Mouse (Mus musculus) lung, adult 2 months (tissue): ENCODE measurements around the gene Zfhx3. TPM values are rescaled to one million over a fixed set of nuclear protein-coding genes. Genes with fewer than 3 reads are reported as not detected.

Experiments used
- DNase-seq: peaks from one replicate; pipeline ENCODE4 v3.0.0; 2022
- H3K4me1 ChIP-seq: fragments of 200-500 bp; 2 replicates; pipeline ENCODE4 v1.6.1; 2011; ENCODE audit warnings: low read length; ENCODE audit not compliant: control insufficient read depth, insufficient read depth
- H3K4me3 ChIP-seq: fragments of 200-500 bp; replicated peaks from 2 replicates; pipeline ENCODE3; 2011; ENCODE audit warnings: low read depth, mild to moderate bottlenecking, control low read depth, low read length; ENCODE audit errors: extremely low read depth
- CTCF ChIP-seq: fragments of 200-500 bp; IDR thresholded peaks from 2 replicates; pipeline ENCODE4 v1.5.1; 2011; ENCODE audit warnings: mild to moderate bottlenecking, low read length, control low read depth; ENCODE audit not compliant: insufficient read depth
- POLR2A ChIP-seq: fragments of 200-500 bp; IDR thresholded peaks from 2 replicates; pipeline ENCODE4 v1.6.1; 2011; ENCODE audit warnings: low read depth, mild to moderate bottlenecking, control low read depth, low read length, borderline replicate concordance; ENCODE audit errors: extremely low read depth
- WGBS: fragments of 180-500 bp; shearing (Covaris S2); methylation state at CpG from one replicate; pipeline ENCODE4 v1.1.7; 2018; 5-methylcytosine and 5-hydroxymethylcytosine counted together
- polyA plus RNA-seq: library from polyadenylated mRNA; depleted of rRNA; stranded (reverse); fragments of >200 nt; gene quantifications from 2 replicates; pipeline ENCODE4 v1.2.3, GENCODE M21; 2012

Gene Zfhx3
- polyA plus RNA-seq, 1 experiment, result 8.0 TPM

DNA sequence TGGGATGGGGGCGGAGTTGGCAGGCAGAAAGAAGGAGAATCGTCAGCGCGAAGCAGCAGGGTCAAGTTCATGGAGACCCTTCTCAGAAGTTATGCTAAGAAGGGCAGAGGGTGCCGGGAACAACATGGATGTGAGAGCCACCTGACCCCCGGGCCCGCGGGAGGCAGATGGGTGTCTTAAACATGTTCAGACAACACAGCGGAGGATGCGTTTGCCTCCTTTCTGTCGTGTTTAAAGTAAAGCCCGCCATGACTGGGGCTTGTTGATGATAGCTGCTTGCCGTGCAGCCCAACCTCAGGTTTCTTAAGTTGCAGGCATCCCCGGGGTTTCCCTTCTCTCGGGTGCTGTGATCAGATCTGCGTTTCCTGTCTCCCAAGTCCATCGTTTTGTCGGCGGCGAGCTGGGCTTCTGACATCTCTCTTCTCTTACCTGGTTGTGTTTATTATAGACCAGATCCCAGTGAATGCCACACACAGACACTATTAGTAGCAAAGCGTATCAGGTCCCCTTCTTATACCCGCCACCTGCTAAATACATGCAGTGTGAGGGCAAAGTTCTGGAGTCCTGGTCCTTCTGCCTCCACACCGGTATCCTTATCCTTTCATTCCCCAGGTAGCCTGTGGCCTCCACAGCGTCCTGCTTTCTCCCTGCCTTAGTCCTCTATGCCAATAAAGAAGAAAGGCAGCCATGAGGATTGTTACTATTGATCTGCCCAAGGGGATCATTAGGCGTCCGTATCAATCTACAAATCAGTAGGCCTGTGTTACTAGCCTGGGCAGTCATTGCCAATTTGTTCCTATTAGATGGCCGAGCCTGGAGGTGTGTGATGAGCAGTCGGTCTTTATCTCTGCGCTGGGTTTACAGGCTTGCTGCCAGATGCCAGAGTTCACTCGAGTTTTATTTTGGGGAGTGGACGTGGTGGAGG is 2.5 kb downstream of the Zfhx3 start:
- TF ChIP-seq POLR2A (no peak), CTCF (no peak)
- WGBS, result 20% methylated on average over 31 of the region's 31 CpGs
- Histone ChIP-seq H3K4me1 (no peaks in the 10 kb centered on the region; the same call in 1 of the 2 replicates), H3K4me3 (no peak overlapping the region)
- DNase-seq, result no peak

DNA sequence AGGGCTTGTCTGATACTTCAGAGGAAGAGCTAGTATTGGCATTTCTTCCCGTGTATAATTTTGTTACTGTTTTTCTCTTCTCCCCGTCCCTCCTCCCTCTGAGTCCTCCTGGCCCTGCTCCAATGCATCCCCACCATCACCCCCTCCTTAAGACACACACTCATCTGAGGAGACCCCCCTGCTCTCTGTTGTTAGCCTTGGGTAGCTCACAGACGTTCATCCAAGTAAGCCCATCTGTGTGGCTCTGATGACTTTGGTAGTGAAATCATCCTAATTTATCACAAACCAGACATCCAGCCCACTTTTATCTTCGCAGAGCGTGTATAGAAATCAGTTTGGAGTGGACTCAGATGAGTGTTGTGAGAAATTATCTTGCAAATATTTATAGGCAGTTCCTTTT is 4.4 kb downstream of the Zfhx3 start:
- 33% methylated on average over 5 of the region's 5 CpGs for WGBS
- Histone ChIP-seq H3K4me1 (no peaks in the 10 kb centered on the region; the same call in 1 of the 2 replicates), H3K4me3 (no peak overlapping the region)
- TF ChIP-seq CTCF, result no peak
- no peak for TF ChIP-seq POLR2A
- no peak for DNase-seq

DNA sequence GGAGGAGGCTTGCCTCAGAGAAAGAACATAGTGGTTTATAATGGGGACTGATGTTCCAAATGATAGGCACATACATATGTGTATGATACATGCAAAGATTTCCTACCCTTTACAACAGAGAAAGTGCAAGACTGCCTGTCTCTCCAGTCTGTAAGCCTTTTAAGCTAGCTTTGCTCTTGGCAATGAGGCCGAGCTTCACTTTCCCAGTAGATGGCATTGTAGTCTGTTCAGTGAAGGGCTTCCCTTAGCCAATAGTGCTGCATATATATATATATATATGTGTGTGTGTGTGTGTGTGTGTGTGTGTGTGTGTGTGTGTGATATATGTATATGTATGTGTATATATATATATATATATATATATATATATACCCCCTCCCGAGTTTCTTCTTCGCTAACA is 13.4 kb downstream of the Zfhx3 start:
- WGBS, result 67% methylated on average over 3 of the region's 3 CpGs
- Histone ChIP-seq H3K4me3 (no peak overlapping the region), H3K4me1 (no peaks in the 10 kb centered on the region)
- DNase-seq, result no peak
- no peak for TF ChIP-seq CTCF
- TF ChIP-seq POLR2A, result no peak

DNA sequence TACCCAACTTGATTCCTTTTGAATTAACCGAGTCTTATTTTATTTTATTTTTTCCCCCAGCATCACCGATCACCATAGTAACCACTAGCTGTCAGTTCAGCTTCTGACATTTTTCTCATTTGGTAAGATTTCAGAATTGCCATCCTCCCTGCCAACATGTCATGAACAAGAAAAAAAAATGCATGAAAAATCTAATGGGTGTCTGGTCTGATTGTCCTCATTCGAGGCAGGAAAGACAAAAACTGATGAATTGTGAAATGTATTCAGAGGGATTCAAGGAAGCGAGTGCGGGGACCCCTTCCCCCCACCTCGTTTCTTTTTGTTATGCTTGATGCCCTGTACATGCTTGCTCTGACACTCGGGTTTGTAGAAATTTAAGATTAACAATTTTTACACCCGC is 15.1 kb downstream of the Zfhx3 start:
- Histone ChIP-seq H3K4me3 (no peak overlapping the region), H3K4me1 (no peaks in the 10 kb centered on the region)
- TF ChIP-seq CTCF (no peak), POLR2A (no peak)
- WGBS, result 72% methylated on average over 8 of the region's 8 CpGs
- DNase-seq, result no peak

DNA sequence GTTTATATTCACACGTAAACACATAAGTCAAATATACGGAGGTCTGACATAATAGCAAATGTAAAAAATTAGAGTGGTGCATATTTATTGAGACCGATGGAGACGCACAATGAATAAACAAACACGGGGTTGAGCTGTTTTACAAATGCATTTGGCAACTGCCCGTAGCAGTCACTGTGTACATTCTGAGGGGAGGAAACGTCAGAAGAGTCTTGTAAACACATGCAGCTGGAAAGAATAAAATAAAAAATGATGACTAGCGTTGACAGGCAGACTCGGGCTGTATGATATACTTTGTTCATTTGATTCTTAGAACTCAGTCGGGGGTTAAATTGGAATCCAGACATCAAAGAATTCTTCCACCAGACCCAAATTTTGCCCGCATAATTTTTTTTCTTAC is 18.0 kb downstream of the Zfhx3 start:
- TF ChIP-seq CTCF, result no peak
- TF ChIP-seq POLR2A, result no peak
- no peak overlapping the region for H3K4me3 ChIP-seq
- no peaks in the 10 kb centered on the region for H3K4me1 ChIP-seq
- WGBS, result 32% methylated on average over 11 of the region's 11 CpGs
- no peak for DNase-seq

DNA sequence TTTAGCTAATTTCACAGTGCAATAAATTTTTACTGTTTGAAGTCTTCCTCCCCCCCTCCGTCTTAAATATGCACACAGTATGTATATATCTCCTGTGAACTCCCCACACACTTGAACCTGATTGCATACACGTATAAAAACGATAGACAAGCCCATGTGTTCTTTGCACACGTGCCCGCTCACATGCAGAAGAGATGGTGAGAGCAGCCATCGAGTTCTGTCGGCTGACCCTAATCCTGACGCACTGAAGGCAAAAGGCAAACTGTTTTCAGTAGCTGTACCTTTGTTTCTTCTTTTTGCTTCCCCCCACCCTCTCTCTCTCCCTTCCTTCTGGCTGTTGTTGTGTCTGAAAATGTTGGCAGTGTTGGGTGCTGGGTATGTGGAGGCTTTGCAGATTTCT is 18.4 kb downstream of the Zfhx3 start:
- no peak for DNase-seq
- TF ChIP-seq POLR2A (no peak), CTCF (no peak)
- Histone ChIP-seq H3K4me1 (no peaks in the 10 kb centered on the region), H3K4me3 (no peak overlapping the region)
- WGBS, result 39% methylated on average over 8 of the region's 8 CpGs

DNA sequence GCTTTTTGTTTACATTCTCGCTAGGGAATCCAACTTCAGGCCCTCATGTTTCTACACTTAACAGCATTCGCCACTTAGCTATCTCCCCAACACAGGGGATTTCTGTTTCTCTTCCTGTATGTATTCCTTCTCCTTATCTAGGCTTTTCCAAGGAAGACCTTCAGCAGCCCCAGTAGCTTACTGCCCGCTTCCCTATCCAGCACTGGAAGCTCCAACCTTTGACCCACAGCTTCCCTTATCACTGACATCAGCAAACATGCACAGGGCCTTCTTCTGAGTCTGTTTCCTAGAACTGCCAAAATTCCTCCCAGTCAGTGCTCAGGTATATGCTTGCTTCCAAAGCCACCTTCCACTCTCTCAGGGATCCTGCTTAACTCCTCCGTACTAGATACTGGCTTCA is 29.8 kb downstream of the Zfhx3 start:
- DNase-seq, result no peak
- TF ChIP-seq POLR2A (no peak), CTCF (no peak)
- WGBS, result 46% methylated on average over 4 of the region's 4 CpGs
- Histone ChIP-seq H3K4me3 (no peak overlapping the region), H3K4me1 (no peaks in the 10 kb centered on the region)

DNA sequence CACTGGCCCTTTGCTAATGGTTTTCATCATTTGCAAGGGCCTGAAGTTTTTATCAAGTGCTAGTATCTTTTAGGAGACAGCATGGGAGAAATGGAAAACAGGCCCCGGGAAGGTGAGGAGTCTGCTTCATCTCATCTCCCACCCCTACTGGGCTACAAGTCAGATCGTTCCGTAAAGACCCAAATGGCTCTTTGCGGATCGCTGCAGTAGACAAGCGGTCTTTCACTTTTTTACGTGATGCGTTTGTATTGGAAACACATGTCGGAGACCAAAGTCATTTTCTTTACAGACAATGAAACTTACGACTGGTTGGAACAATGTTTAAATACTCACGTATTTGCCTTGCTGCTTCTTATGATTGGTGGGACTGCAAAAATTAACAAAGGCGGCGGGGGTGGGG is 32.0 kb downstream of the Zfhx3 start:
- H3K4me3 ChIP-seq, result no peak overlapping the region
- no peaks in the 10 kb centered on the region for H3K4me1 ChIP-seq
- DNase-seq, result no peak
- TF ChIP-seq POLR2A (no peak), CTCF (no peak)
- 76% methylated on average over 13 of the region's 13 CpGs for WGBS

DNA sequence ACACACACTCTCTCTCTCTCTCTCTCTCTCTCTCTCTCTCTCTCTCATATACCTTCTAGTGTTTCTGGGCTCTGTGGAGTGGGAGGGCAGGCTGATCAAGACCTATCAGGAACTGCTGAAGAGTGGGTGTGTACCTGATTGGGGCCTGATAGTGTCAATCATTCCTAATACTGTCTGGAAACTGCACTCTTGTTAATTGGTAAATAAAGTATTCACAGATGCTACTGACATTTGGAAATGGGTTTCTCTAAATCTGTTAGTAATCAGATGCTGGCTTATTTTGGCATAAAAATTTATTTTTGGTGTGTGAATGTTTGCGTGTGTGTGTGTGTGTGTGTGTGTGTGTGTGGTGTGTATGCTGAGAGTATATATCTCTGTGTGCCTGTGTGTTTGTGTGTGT is 35.8 kb downstream of the Zfhx3 start:
- WGBS, result 77% methylated on average over 1 of the region's 1 CpGs
- TF ChIP-seq CTCF (no peak), POLR2A (no peak)

DNA sequence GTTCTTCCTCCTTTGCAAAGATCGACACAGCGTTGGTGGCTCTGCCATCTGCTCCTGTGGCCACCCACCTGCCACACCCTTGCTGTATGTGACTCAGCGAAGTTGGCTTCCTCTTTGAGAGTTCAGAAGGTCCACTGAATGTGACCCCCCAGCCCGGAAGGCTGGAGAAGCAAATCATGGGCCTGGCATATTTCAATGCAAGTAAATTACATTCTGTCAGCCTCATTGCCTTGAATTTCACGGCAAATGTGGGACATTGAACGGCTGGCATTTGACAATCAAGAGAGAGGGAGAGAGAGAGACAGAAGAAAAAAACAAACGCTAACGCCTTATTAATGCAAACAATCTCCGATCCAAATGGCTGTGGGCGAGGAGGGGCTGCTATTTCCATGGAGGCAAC is 38.2 kb downstream of the Zfhx3 start:
- WGBS, result 54% methylated on average over 10 of the region's 10 CpGs
- TF ChIP-seq CTCF (no peak), POLR2A (no peak)
- DNase-seq, result no peak

More for the DNA sequence above, 35.8 kb downstream of the Zfhx3 start:
- H3K4me3 ChIP-seq, result no peak overlapping the region
- H3K4me1 ChIP-seq, result no peaks in the 10 kb centered on the region
- DNase-seq, result no peak

DNA sequence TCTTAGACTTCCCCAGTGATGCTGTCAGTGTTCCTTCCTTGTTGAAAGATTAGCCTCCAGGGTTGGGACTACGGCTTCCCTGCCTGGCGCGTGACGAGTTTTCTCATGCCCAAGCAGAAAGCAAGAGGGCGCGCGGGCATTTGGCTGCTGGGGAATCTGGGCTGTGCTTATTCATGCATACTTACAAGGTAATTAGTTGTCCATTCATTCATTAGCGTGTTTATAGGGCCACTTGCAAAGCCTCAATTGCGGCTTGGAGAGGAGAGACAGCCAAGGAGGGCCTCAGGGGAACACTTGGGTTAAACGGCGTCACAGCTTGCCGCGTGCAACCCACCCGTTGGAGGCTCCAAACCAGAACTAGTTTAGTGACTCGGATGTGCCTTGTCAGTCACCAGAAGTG is 44.2 kb downstream of the Zfhx3 start:
- H3K4me1 ChIP-seq, result no peaks in the 10 kb centered on the region
- H3K4me3 ChIP-seq, result no peak overlapping the region
- TF ChIP-seq POLR2A (no peak), CTCF (no peak)
- WGBS, result 85% methylated on average over 15 of the region's 15 CpGs
- no peak for DNase-seq

More for the DNA sequence above, 38.2 kb downstream of the Zfhx3 start:
- H3K4me1 ChIP-seq, result no peaks in the 10 kb centered on the region
- no peak overlapping the region for H3K4me3 ChIP-seq
